Mouse (Mus musculus): Measurements from ENCODE around the gene Xpnpep1. TPM values are rescaled to one million over a fixed set of nuclear protein-coding genes. Genes with fewer than 3 reads are reported as not detected.

Xpnpep1 gene
- polyA plus RNA-seq, 1 experiment, result not detected

DNA sequence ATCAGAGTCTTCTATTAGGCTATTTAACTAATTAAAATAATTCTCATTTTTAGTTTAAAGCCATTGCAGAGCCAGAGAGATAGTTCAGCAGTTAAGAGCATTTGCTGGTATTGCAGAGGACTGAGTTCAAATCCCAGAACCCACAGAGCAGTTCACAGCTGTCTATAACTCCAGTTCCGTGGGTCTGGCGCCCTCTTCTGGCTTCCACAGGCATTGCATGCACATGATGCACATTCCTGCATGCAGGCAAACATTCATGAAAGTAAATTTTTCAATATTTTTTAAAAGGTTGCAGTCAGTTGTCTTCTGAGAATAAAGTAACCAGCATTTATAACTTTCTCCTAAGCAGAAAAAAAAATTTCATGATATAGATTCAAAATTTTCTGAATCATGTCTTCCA, 135.8 kb downstream of the Xpnpep1 start:
- no peak overlapping the region for H3K27ac ChIP-seq (ENCODE audit: insufficient read depth, low read depth, low read length)
- WGBS, result 33% methylated on average over 2 of the region's 2 CpGs

DNA sequence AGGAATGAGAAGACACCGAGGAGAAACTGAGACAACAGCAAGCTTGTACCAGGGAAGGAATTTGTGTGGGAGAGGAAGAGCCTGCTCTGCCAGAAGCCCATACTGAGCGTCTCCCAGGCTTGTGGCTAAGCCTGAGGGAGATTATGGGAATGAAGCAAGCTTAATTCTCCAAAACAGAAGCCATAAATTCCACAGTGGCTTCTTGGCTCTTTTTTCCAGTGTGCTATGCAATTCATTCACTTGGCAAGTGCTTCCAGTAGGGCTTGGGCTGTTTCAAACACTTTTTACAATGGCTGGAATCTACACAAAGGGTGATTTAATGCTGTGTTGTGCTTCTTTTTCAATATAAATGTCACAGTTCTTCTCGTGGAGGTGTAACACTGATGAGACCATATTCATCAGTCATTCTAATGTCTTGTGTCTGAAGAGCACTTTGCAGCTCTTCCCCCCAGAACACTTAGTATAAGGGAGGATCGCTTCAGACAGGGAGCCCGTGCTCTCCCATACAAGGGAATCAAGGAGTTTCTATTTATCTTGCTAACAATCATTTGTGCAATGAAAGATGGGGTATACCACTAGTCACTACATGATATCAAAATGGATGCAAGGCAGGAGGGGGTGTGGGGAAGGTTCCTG, 148.1 kb downstream of the Xpnpep1 start:
- WGBS, result 73% methylated on average over 5 of the region's 5 CpGs
- TF ChIP-seq CTCF (IDR thresholded peaks at IDR 0.05; ENCODE audit: insufficient read depth, low read depth, low read length) (no peak), POLR2A (IDR thresholded peaks at IDR 0.05; ENCODE audit: insufficient read depth, low read depth, low read length) (no peak)
- H3K4me1 ChIP-seq (ENCODE audit: control insufficient read depth, insufficient read depth, low read length), result no peaks in the 10 kb centered on the region
- no peak overlapping the region for H3K4me3 ChIP-seq (ENCODE audit: insufficient read depth, low read depth, low read length)
- no peak overlapping the region for H3K27ac ChIP-seq (ENCODE audit: insufficient read depth, low read depth, low read length)

More for the DNA sequence above, 135.8 kb downstream of the Xpnpep1 start:
- TF ChIP-seq CTCF (IDR thresholded peaks at IDR 0.05; ENCODE audit: insufficient read depth, low read depth, low read length) (no peak), POLR2A (IDR thresholded peaks at IDR 0.05; ENCODE audit: insufficient read depth, low read depth, low read length) (no peak)
- Histone ChIP-seq H3K4me3 (ENCODE audit: insufficient read depth, low read depth, low read length) (no peak overlapping the region), H3K4me1 (ENCODE audit: control insufficient read depth, insufficient read depth, low read length) (no peaks in the 10 kb centered on the region)

Other genes with a start within 250 kb of the Xpnpep1 start
- gene Add3, start 100.2 kb upstream of the Xpnpep1 start, polyA plus RNA-seq (2012; ENCODE audit: insufficient read depth, insufficient read length, low replicate concordance, missing spikeins), result not detected in 2 replicates

Data from olfactory bulb, adult 2 months (tissue).